Mouse (Mus musculus): Measurements from ENCODE around the gene Thtpa. TPM values are rescaled to one million over a fixed set of nuclear protein-coding genes. Genes with fewer than 3 reads are reported as not detected.

Gene Thtpa
- polyA plus RNA-seq, 1 experiment from 2014 or later: 12.4 TPM

GRCm38 (mm10) chr14:55122359-55122758, 27.8 kb downstream of the Thtpa start:
- H3K4me1 ChIP-seq (ENCODE audit: control insufficient read depth, insufficient read depth, low read length): peaks cover 4% of the 10 kb centered on the region; the same call in 1 of the 2 replicates
- WGBS (ENCODE audit: insufficient replicate concordance): 44% methylated on average over 8 of the region's 8 CpGs

DNA sequence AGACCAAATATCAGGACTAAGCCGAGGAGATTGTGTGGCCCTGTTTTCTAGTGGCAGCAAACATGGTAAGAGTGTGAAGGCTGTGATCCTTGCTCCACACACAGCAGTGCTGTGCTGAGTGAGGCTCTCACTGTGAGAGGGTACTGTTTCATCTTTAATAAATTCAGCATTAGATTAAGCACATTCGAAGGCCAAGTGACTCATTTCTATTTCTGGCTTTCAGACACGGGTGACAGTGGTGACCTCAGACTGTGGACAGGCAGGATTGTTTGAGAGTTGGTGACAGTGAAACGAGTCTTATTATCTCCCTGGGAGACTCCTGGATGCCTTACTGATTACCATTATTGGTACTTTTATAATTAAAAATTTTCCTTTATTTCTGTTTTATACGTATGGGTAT, 31.1 kb downstream of the Thtpa start:
- 64% methylated on average over 5 of the region's 5 CpGs for WGBS (ENCODE audit: insufficient replicate concordance)
- no peaks in the 10 kb centered on the region for H3K9me3 ChIP-seq (replicated peaks; ENCODE audit: control insufficient read depth, low read length)
- no peak overlapping the region for H3K27ac ChIP-seq (ENCODE audit: low read depth, low read length)
- no peak overlapping the region for H3K9ac ChIP-seq (ENCODE audit: low read depth, low read length)
- peaks cover 4% of the 10 kb centered on the region; the same call in 1 of the 2 replicates for H3K4me1 ChIP-seq (ENCODE audit: control insufficient read depth, insufficient read depth, low read length)
- H3K27me3 ChIP-seq (ENCODE audit: control insufficient read depth, insufficient read depth, low read length): no peaks in the 10 kb centered on the region
- no peaks in the 10 kb centered on the region for H3K36me3 ChIP-seq (ENCODE audit: control insufficient read depth, insufficient read depth, low read length)
- H3K4me3 ChIP-seq (ENCODE audit: low read depth, low read length): no peak overlapping the region
- no peak overlapping the region for H3K4me2 ChIP-seq
- ATAC-seq (replicated peaks; ENCODE audit: insufficient number of reproducible peaks, low FRiP score, low TSS enrichment): no peak

More at GRCm38 (mm10) chr14:55122359-55122758, 27.8 kb downstream of the Thtpa start:
- no peak overlapping the region for H3K9ac ChIP-seq (ENCODE audit: low read depth, low read length)
- no peaks in the 10 kb centered on the region for H3K36me3 ChIP-seq (ENCODE audit: control insufficient read depth, insufficient read depth, low read length)
- ATAC-seq (replicated peaks; ENCODE audit: insufficient number of reproducible peaks, low FRiP score, low TSS enrichment): 0 out of 2 replicates have a peak, but pooled peaks have one; percentile 7
- 0 out of 2 replicates have a peak overlapping the region, but pooled peaks have one; percentile 10 for H3K27ac ChIP-seq (ENCODE audit: low read depth, low read length)
- H3K9me3 ChIP-seq (replicated peaks; ENCODE audit: control insufficient read depth, low read length): no peaks in the 10 kb centered on the region
- H3K27me3 ChIP-seq (ENCODE audit: control insufficient read depth, insufficient read depth, low read length): peaks cover 6% of the 10 kb centered on the region
- H3K4me3 ChIP-seq (ENCODE audit: low read depth, low read length): 0 out of 2 replicates have a peak overlapping the region, but pooled peaks have one; percentile 8
- peak overlapping the region; percentile 50 for H3K4me2 ChIP-seq

- H3K27me3 ChIP-seq (ENCODE audit: control insufficient read depth, insufficient read depth, low read length): no peaks in the 10 kb centered on the region
- ATAC-seq (replicated peaks; ENCODE audit: insufficient number of reproducible peaks, low FRiP score, low TSS enrichment): no peak
- WGBS (ENCODE audit: insufficient replicate concordance): 81% methylated on average over 7 of the region's 7 CpGs
- H3K36me3 ChIP-seq (ENCODE audit: control insufficient read depth, insufficient read depth, low read length): no peaks in the 10 kb centered on the region
- no peak overlapping the region for H3K9ac ChIP-seq (ENCODE audit: low read depth, low read length)
- no peak overlapping the region for H3K4me2 ChIP-seq
- no peaks in the 10 kb centered on the region for H3K9me3 ChIP-seq (replicated peaks; ENCODE audit: control insufficient read depth, low read length)
- H3K27ac ChIP-seq (ENCODE audit: low read depth, low read length): no peak overlapping the region
- H3K4me3 ChIP-seq (ENCODE audit: low read depth, low read length): no peak overlapping the region
- peaks cover 4% of the 10 kb centered on the region; the same call in 1 of the 2 replicates for H3K4me1 ChIP-seq (ENCODE audit: control insufficient read depth, insufficient read depth, low read length)
These were observed 31.9 kb downstream of the Thtpa start for GRCm38 (mm10) chr14:55126521-55126920.

GRCm38 (mm10) chr14:55135676-55136075, 41.1 kb downstream of the Thtpa start:
- H3K9me3 ChIP-seq (replicated peaks; ENCODE audit: control insufficient read depth, low read length): no peaks in the 10 kb centered on the region
- H3K4me3 ChIP-seq (ENCODE audit: low read depth, low read length): no peak overlapping the region
- H3K36me3 ChIP-seq (ENCODE audit: control insufficient read depth, insufficient read depth, low read length): no peaks in the 10 kb centered on the region
- no peak overlapping the region for H3K4me2 ChIP-seq
- ATAC-seq (replicated peaks; ENCODE audit: insufficient number of reproducible peaks, low FRiP score, low TSS enrichment): no peak
- H3K9ac ChIP-seq (ENCODE audit: low read depth, low read length): no peak overlapping the region
- H3K27ac ChIP-seq (ENCODE audit: low read depth, low read length): no peak overlapping the region
- no peaks in the 10 kb centered on the region for H3K4me1 ChIP-seq (ENCODE audit: control insufficient read depth, insufficient read depth, low read length)
- WGBS (ENCODE audit: insufficient replicate concordance): 66% methylated on average over 8 of the region's 8 CpGs
- no peaks in the 10 kb centered on the region for H3K27me3 ChIP-seq (ENCODE audit: control insufficient read depth, insufficient read depth, low read length)

DNA sequence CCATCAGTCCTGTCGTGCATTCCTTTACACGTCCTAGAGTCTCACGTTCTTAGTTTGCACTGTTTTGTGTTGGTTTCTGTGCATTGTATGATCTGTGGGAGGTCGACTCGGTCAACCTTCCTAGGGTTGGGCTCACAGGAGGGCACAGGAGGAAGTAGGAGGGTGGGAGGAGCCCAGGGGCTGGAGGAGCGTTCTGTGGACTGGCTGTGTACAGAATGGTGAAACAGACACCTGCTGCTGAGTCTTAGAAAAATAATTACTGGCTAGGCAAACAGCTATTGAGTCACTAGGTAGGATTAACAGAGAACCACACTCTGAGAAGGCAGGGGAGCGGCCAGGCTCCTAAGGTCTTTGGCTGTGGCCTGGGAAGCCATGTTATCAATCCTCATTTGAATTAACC, 44.7 kb downstream of the Thtpa start:
- Histone ChIP-seq H3K4me1 (ENCODE audit: control insufficient read depth, insufficient read depth, low read length) (no peaks in the 10 kb centered on the region), H3K36me3 (ENCODE audit: control insufficient read depth, insufficient read depth, low read length) (no peaks in the 10 kb centered on the region), H3K9ac (ENCODE audit: low read depth, low read length) (no peak overlapping the region), H3K27ac (ENCODE audit: low read depth, low read length) (no peak overlapping the region), H3K27me3 (ENCODE audit: control insufficient read depth, insufficient read depth, low read length) (no peaks in the 10 kb centered on the region), H3K9me3 (replicated peaks; ENCODE audit: control insufficient read depth, low read length) (no peaks in the 10 kb centered on the region), H3K4me2 (no peak overlapping the region), H3K4me3 (ENCODE audit: low read depth, low read length) (no peak overlapping the region)
- 60% methylated on average over 7 of the region's 7 CpGs for WGBS (ENCODE audit: insufficient replicate concordance)
- ATAC-seq (replicated peaks; ENCODE audit: insufficient number of reproducible peaks, low FRiP score, low TSS enrichment): no peak

DNA sequence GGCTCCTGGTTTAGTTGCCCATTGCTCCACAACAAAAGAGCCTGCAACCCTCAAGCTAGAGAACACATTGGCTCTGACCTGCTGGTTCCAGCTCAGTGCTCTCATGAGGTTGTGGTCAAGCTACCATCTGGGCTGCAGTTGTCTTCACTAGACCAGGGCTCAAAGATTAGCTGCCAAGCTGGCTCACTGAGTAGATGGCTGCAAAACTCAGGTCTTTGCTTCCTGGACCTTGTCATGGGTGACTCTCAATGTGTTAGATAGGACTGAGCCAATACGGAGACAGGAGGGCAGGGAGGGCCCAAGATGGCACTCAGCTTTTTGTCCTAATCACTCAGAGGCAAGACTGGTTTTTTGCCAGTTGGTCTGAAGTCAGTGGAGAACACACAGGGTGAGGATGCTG, 51.7 kb downstream of the Thtpa start:
- no peak for ATAC-seq (replicated peaks; ENCODE audit: insufficient number of reproducible peaks, low FRiP score, low TSS enrichment)
- Histone ChIP-seq H3K36me3 (ENCODE audit: control insufficient read depth, insufficient read depth, low read length) (no peaks in the 10 kb centered on the region), H3K9ac (ENCODE audit: low read depth, low read length) (no peak overlapping the region), H3K4me2 (no peak overlapping the region), H3K9me3 (replicated peaks; ENCODE audit: control insufficient read depth, low read length) (no peaks in the 10 kb centered on the region), H3K4me1 (ENCODE audit: control insufficient read depth, insufficient read depth, low read length) (0 out of 2 replicates have a peak, but pooled peaks cover 3% of the 10 kb centered on the region), H3K27me3 (ENCODE audit: control insufficient read depth, insufficient read depth, low read length) (no peaks in the 10 kb centered on the region), H3K4me3 (ENCODE audit: low read depth, low read length) (no peak overlapping the region), H3K27ac (ENCODE audit: low read depth, low read length) (no peak overlapping the region)
- 85% methylated on average over 1 of the region's 1 CpGs for WGBS (ENCODE audit: insufficient replicate concordance)

- no peaks in the 10 kb centered on the region for H3K36me3 ChIP-seq (ENCODE audit: control insufficient read depth, insufficient read depth, low read length)
- no peak overlapping the region for H3K4me2 ChIP-seq
- no peak for ATAC-seq (replicated peaks; ENCODE audit: insufficient number of reproducible peaks, low FRiP score, low TSS enrichment)
- 0 out of 2 replicates have a peak, but pooled peaks cover 3% of the 10 kb centered on the region for H3K4me1 ChIP-seq (ENCODE audit: control insufficient read depth, insufficient read depth, low read length)
- no peak overlapping the region for H3K27ac ChIP-seq (ENCODE audit: low read depth, low read length)
- no peak overlapping the region for H3K9ac ChIP-seq (ENCODE audit: low read depth, low read length)
- H3K27me3 ChIP-seq (ENCODE audit: control insufficient read depth, insufficient read depth, low read length): no peaks in the 10 kb centered on the region
- WGBS (ENCODE audit: insufficient replicate concordance): 79% methylated on average over 12 of the region's 12 CpGs
- no peak overlapping the region for H3K4me3 ChIP-seq (ENCODE audit: low read depth, low read length)
- no peaks in the 10 kb centered on the region for H3K9me3 ChIP-seq (replicated peaks; ENCODE audit: control insufficient read depth, low read length)
These were observed 52.3 kb downstream of the Thtpa start for GRCm38 (mm10) chr14:55146829-55147401.

GRCm38 (mm10) chr14:55148363-55148915, 53.9 kb downstream of the Thtpa start:
- no peak overlapping the region for H3K27ac ChIP-seq (ENCODE audit: low read depth, low read length)
- H3K4me2 ChIP-seq: no peak overlapping the region
- no peaks in the 10 kb centered on the region for H3K36me3 ChIP-seq (ENCODE audit: control insufficient read depth, insufficient read depth, low read length)
- H3K27me3 ChIP-seq (ENCODE audit: control insufficient read depth, insufficient read depth, low read length): no peaks in the 10 kb centered on the region
- WGBS (ENCODE audit: insufficient replicate concordance): 34% methylated on average over 5 of the region's 5 CpGs
- H3K9ac ChIP-seq (ENCODE audit: low read depth, low read length): no peak overlapping the region
- H3K4me1 ChIP-seq (ENCODE audit: control insufficient read depth, insufficient read depth, low read length): 0 out of 2 replicates have a peak, but pooled peaks cover 3% of the 10 kb centered on the region
- H3K4me3 ChIP-seq (ENCODE audit: low read depth, low read length): no peak overlapping the region
- ATAC-seq (replicated peaks; ENCODE audit: insufficient number of reproducible peaks, low FRiP score, low TSS enrichment): no peak
- H3K9me3 ChIP-seq (replicated peaks; ENCODE audit: control insufficient read depth, low read length): no peaks in the 10 kb centered on the region

Measured in heart, embryonic 11.5 days (tissue).